Mouse (Mus musculus): ENCODE data around the gene Kcnip4.

DNA sequence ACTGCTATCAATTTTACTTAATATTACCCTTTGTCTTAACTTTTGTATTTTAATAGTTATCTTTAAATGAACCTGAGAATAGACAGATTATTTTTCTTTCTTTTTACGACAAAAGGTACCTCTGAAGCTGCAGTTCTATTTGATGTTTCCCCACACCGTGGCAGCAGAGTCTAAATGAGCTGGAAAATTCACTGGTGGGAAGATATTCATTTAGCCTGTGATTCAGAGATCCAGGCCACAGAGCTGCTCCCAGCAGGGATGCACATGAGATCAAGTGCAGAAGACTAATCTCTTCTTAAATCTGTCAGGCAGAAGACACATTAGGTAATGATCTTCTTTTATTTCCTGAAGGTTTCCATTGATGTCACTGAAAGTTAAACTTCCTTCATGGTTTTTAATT, 429.8 kb downstream of the Kcnip4 start:
- no peak for TF ChIP-seq USF1 (IDR thresholded peaks at IDR 0.05; ENCODE audit: low read depth)
- no peak for TF ChIP-seq MAX (IDR thresholded peaks at IDR 0.05)
- no peak for TF ChIP-seq CTCF (IDR thresholded peaks at IDR 0.05; ENCODE audit: control insufficient read depth, insufficient read depth, insufficient read length)
